Mouse (Mus musculus) heart, embryonic 16.5 days (tissue): Measurements from ENCODE around the gene Rab2b. TPM values are rescaled to one million over a fixed set of nuclear protein-coding genes. Genes with fewer than 3 reads are reported as not detected.

ENCODE experiments used
- polyA plus RNA-seq: library from polyadenylated mRNA; unstranded; fragments of >200 nt; fragmentation: Nextera tagmentation; extraction: Ambion mirVana; gene quantifications from 2 replicates; pipeline ENCODE4 v1.2.1, GENCODE M21; 2015

Rab2b gene
- polyA plus RNA-seq, 1 experiment from 2014 or later: 16.5 TPM

Other genes with a start within 250 kb of the Rab2b start
- not detected in 2 replicates for gene Olfr221, start 237.1 kb downstream of the Rab2b start, polyA plus RNA-seq
- gene Hnrnpc, start 175.5 kb downstream of the Rab2b start, polyA plus RNA-seq: 337 and 412 TPM in 2 replicates
- 24.7 and 29.5 TPM in 2 replicates for gene Rpgrip1, start 168.8 kb downstream of the Rab2b start, polyA plus RNA-seq
- 26.4 and 28.1 TPM in 2 replicates for gene Supt16, start 82.1 kb downstream of the Rab2b start, polyA plus RNA-seq
- 20.8 and 21.9 TPM in 2 replicates for gene Chd8, start 21.8 kb downstream of the Rab2b start, polyA plus RNA-seq
- gene Tox4, start 399 bp downstream of the Rab2b start, polyA plus RNA-seq: 28.8 and 33.7 TPM in 2 replicates
- 28.1 and 28.7 TPM in 2 replicates for gene Mettl3, start 25.6 kb upstream of the Rab2b start, polyA plus RNA-seq
- gene Sall2, start 49.2 kb upstream of the Rab2b start, polyA plus RNA-seq: 5.1 and 5.6 TPM in 2 replicates
- gene Olfr1513, start 76.9 kb upstream of the Rab2b start, polyA plus RNA-seq: not detected in 2 replicates
- gene Olfr1512, start 99.6 kb upstream of the Rab2b start, polyA plus RNA-seq: not detected in 2 replicates
- gene Olfr1511, start 117.8 kb upstream of the Rab2b start, polyA plus RNA-seq: not detected in 2 replicates
- not detected in 2 replicates for gene Olfr1510, start 134.8 kb upstream of the Rab2b start, polyA plus RNA-seq
- not detected in 2 replicates for gene Olfr1509, start 163.4 kb upstream of the Rab2b start, polyA plus RNA-seq
- not detected in 2 replicates for gene Olfr1508, start 187.9 kb upstream of the Rab2b start, polyA plus RNA-seq
- gene Olfr1507, start 216.2 kb upstream of the Rab2b start, polyA plus RNA-seq: not detected in 2 replicates